In genomic region chr13:24552039-24552438, GRCm38 (mm10) we compare ENCODE assay signal across 12 mouse cellular contexts. TPM values are rescaled to one million over a fixed set of nuclear protein-coding genes. Genes with fewer than 3 reads are reported as not detected.
DNase-seq lines count a peak whose midpoint lies in the region; ATAC-seq and TF ChIP-seq lines count a peak whose summit lies in the region.
"Had no signal": no experiment of that assay in that cellular context is flagged by ENCODE, and none has a peak within 500 bp of the region (broad histone marks: within the 10 kb centered on the region; RNA-seq: fewer than 3 reads in every experiment).

No protein-coding gene starts in this region.

- no peak for TF ChIP-seq CTCF in spleen, adult 2 months (IDR thresholded peaks at IDR 0.05; ENCODE audit: extremely low read depth, insufficient read depth, insufficient read length, insufficient replicate concordance)

- no peak overlapping the region for H3K9ac ChIP-seq in forebrain, embryonic 11.5 days (ENCODE audit: low read length)
- H3K9ac ChIP-seq in liver, embryonic 13.5 days = peak overlapping the region; percentile 51
- H3K9ac ChIP-seq in neural tube, embryonic 14.5 days (replicated peaks; ENCODE audit: low read depth, low read length) = no peak overlapping the region

- no peaks in the 10 kb centered on the region for H3K9me3 ChIP-seq in forebrain, embryonic 10.5 days
- H3K9me3 ChIP-seq in forebrain, embryonic 11.5 days (ENCODE audit: control insufficient read depth, low read length) = no peaks in the 10 kb centered on the region
- H3K9me3 ChIP-seq in liver, embryonic 13.5 days (replicated peaks) = no peaks in the 10 kb centered on the region
- no peaks in the 10 kb centered on the region for H3K9me3 ChIP-seq in neural tube, embryonic 14.5 days (ENCODE audit: control insufficient read depth, low read length)

- H3K4me2 ChIP-seq in forebrain, embryonic 11.5 days (ENCODE audit: low read depth, low read length, severe bottlenecking) = no peak overlapping the region
- peak overlapping the region; percentile 62 for H3K4me2 ChIP-seq in liver, embryonic 13.5 days
- no peak overlapping the region for H3K4me2 ChIP-seq in neural tube, embryonic 14.5 days (ENCODE audit: low read depth, low read length)

- no peak for DNase-seq in forebrain, embryonic 10.5 days (ENCODE audit: extremely low spot score, low spot score)
- no peak for DNase-seq in forebrain, embryonic 11.5 days (ENCODE audit: low spot score)
- no peak for DNase-seq in spleen, adult 2 months (ENCODE audit: low read depth in 1 of 2, low spot score in 2 of 2)
- DNase-seq in spleen, postnatal 4 days (ENCODE audit: low spot score in 2 of 2) = no peak
- no peak for DNase-seq in liver, embryonic 13.5 days
- no peak for DNase-seq in T-cell, adult 2 months (ENCODE audit: low spot score)
- DNase-seq in cerebellum, adult 11 months = no peak
- DNase-seq: adrenal gland, postnatal 10 days; gastrocnemius, postnatal 10 days; kidney, adult 18-20 months; lung, adult 18-20 months had no signal

- H3K36me3 ChIP-seq in forebrain, embryonic 10.5 days (replicated peaks) = no peaks in the 10 kb centered on the region
- H3K36me3 ChIP-seq in forebrain, embryonic 11.5 days (ENCODE audit: control insufficient read depth, insufficient read depth, low read length) = no peaks in the 10 kb centered on the region
- no peaks in the 10 kb centered on the region for H3K36me3 ChIP-seq in spleen, adult 2 months (ENCODE audit: control insufficient read depth, insufficient read depth, low read length)
- H3K36me3 ChIP-seq in liver, embryonic 13.5 days = no peaks in the 10 kb centered on the region
- H3K36me3 ChIP-seq in neural tube, embryonic 14.5 days (ENCODE audit: control insufficient read depth, insufficient read depth, low read length) = no peaks in the 10 kb centered on the region

- H3K27me3 ChIP-seq in forebrain, embryonic 10.5 days (ENCODE audit: poor library complexity, severe bottlenecking) = no peaks in the 10 kb centered on the region
- H3K27me3 ChIP-seq in forebrain, embryonic 11.5 days (ENCODE audit: control insufficient read depth, insufficient read depth, low read length) = no peaks in the 10 kb centered on the region
- no peaks in the 10 kb centered on the region for H3K27me3 ChIP-seq in spleen, adult 2 months (ENCODE audit: control insufficient read depth, insufficient read depth, low read length)
- H3K27me3 ChIP-seq in liver, embryonic 13.5 days = no peaks in the 10 kb centered on the region; the same call in 1 of the 2 replicates
- H3K27me3 ChIP-seq in neural tube, embryonic 14.5 days (ENCODE audit: control insufficient read depth, insufficient read depth, low read length) = no peaks in the 10 kb centered on the region

- H3K4me1 ChIP-seq in forebrain, embryonic 10.5 days = peaks cover 31% of the 10 kb centered on the region
- H3K4me1 ChIP-seq in forebrain, embryonic 11.5 days (replicated peaks; ENCODE audit: control insufficient read depth, insufficient read depth, low read length) = peaks cover 5% of the 10 kb centered on the region; the same call in 1 of the 2 replicates
- peaks cover 38% of the 10 kb centered on the region for H3K4me1 ChIP-seq in spleen, adult 2 months (ENCODE audit: control insufficient read depth, insufficient read depth, insufficient read length)
- peaks cover 68% of the 10 kb centered on the region for H3K4me1 ChIP-seq in liver, embryonic 13.5 days (replicated peaks)
- H3K4me1 ChIP-seq in neural tube, embryonic 14.5 days (ENCODE audit: control insufficient read depth, insufficient read depth, low read length) = peaks cover 9% of the 10 kb centered on the region; the same call in 1 of the 2 replicates

- TF ChIP-seq POLR2A in spleen, adult 2 months (IDR thresholded peaks at IDR 0.05; ENCODE audit: low read depth, low read length) = no peak

- H3K4me3 ChIP-seq in forebrain, embryonic 10.5 days = no peak overlapping the region
- no peak overlapping the region for H3K4me3 ChIP-seq in forebrain, embryonic 11.5 days (ENCODE audit: low read depth, low read length)
- H3K4me3 ChIP-seq in spleen, adult 2 months (ENCODE audit: extremely low read depth, insufficient read depth, insufficient read length) = no peak overlapping the region
- H3K4me3 ChIP-seq in liver, embryonic 13.5 days (replicated peaks) = peak overlapping the region; percentile 31
- no peak overlapping the region for H3K4me3 ChIP-seq in neural tube, embryonic 14.5 days (ENCODE audit: low read depth, low read length)

- no peak for ATAC-seq in forebrain, embryonic 11.5 days (replicated peaks; ENCODE audit: low FRiP score)
- ATAC-seq in liver, embryonic 13.5 days (ENCODE audit: low read depth) = peak; percentile 41
- ATAC-seq in neural tube, embryonic 14.5 days (ENCODE audit: low read depth) = no peak

- 71% methylated on average over 4 of the region's 4 CpGs for WGBS in forebrain, embryonic 10.5 days
- 62% methylated on average over 4 of the region's 4 CpGs for WGBS in forebrain, embryonic 11.5 days
- WGBS in spleen, adult 2 months = 92% methylated on average over 4 of the region's 4 CpGs
- WGBS in liver, embryonic 13.5 days (ENCODE audit: insufficient replicate concordance) = 71% methylated on average over 4 of the region's 4 CpGs
- WGBS in neural tube, embryonic 14.5 days = 60% methylated on average over 4 of the region's 4 CpGs

- peak overlapping the region; percentile 35; the same call in 1 of the 2 replicates for H3K27ac ChIP-seq in forebrain, embryonic 10.5 days
- no peak overlapping the region for H3K27ac ChIP-seq in forebrain, embryonic 11.5 days (ENCODE audit: low read depth, low read length)
- 0 out of 2 replicates have a peak overlapping the region, but pooled peaks have one; percentile 1 for H3K27ac ChIP-seq in spleen, adult 2 months (ENCODE audit: insufficient read depth, low read length)
- H3K27ac ChIP-seq in liver, embryonic 13.5 days = peak overlapping the region; percentile 89
- peak overlapping the region; percentile 57 for H3K27ac ChIP-seq in neural tube, embryonic 14.5 days (ENCODE audit: low read depth, low read length)

RNA-seq across cellular contexts. Expression of gene Ripor2, which starts 29.9 kb away (rescaled TPM):
- 1.5 and 2.2 TPM in 2 replicates for polyA plus RNA-seq in forebrain, embryonic 10.5 days (2016; fragmentation: Nextera tagmentation; extraction: Ambion mirVana)
- polyA plus RNA-seq in forebrain, embryonic 11.5 days (2014; fragmentation: Nextera tagmentation; extraction: Ambion mirVana) = 7.3 and 9.5 TPM in 2 replicates
- polyA plus RNA-seq in spleen, adult 2 months (2012; rRNA removed) = 46.4 and 54.7 TPM in 2 replicates
- polyA plus RNA-seq in liver, embryonic 13.5 days (2015; fragmentation: Nextera tagmentation; extraction: Ambion mirVana) = 3.9 and 4.9 TPM in 2 replicates
- 28.1 and 28.6 TPM in 2 replicates for polyA plus RNA-seq in neural tube, embryonic 14.5 days (2014; fragmentation: Nextera tagmentation; extraction: Ambion mirVana)
